Mouse (Mus musculus) left cerebral cortex, adult 11 months (tissue): ENCODE measurements at regions not wholly inside any gene's neighbourhood (a gene's known extent, or its start where the extent isn't known, plus 50 kb on each side); places are given as distances from the start of the nearest gene placed in this dataset.

Source experiments
- DNase-seq: peaks from one replicate; pipeline ENCODE4 v3.0.0; 2022; ENCODE audit warnings: low spot score

DNA sequence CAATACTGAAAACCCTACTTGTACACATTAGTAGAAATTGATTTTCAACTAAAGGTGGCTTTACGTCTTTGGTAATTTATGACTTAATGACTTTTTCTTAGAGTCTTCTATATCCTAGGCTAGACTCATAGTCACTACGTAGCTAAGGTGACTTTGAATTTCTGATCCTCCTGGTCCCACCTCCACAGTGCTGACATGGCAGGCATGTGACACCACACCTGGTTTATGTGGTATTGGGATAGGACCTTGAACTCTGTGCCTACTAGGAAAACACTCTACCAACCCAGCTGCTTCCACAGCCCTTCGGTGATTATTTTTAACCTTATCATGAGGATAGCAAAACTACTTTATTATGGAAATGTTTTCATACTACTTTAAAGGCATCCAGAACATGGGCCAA is 51.5 kb upstream of the D7Ertd443e start:
- no peak for DNase-seq

DNA sequence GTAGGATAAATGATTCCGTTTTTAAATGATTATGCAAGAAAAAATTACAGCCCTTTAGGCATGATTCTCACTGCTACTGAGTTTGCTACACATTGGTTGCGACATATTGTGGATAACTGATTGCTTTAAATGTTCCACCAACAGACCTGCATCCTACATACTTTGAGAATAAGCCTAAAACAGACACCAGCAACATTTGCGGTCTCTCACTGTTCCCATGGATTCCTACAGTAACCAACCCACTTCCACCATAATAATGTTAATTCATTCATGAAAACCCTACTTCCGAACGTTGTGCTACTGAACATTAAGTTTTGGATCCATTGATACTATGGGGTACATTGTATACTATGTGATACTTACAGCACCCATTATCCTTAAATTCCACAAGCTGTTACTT is 53.8 kb upstream of the D7Ertd443e start:
- DNase-seq: no peak

DNA sequence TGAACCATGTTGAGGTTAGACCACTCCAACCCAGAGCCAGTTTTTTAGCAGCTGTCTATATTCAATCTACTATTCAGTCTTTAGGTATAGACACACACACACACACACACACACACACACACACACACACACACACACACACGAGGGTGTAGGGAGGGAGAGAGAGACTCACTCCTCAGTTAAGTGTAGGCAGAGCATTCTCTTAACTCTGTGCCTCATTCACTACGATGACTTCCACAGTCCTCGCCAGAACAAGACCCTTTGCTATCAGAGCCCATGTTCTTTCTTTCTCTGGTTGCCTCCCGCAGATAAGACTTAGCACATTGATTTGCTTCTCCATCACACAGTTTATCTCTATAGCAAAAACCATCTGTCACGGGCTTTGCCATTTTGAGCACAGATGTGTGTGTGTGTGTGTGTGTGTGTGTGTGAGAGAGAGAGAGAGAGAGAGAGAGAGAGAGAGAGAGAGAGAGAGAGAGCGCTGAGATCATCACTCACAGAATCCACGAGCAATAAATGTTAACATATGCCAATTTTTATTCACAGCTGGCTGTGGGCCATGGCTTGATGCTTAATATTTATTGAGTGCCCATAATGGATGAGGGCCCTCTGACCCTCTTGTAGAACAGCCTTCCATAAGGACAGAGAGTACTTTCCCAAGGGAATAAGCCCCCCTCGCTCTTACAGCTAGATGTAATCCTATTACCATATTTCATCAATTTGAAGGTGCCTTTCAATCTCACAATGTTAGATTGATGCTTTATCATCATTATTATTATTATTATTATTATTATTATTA is 59.7 kb upstream of the D7Ertd443e start:
- no peak for DNase-seq

- DNase-seq: no peak
Measured at GRCm38 (mm10) chr7:134447648-134448202, 62.3 kb upstream of the D7Ertd443e start.

DNA sequence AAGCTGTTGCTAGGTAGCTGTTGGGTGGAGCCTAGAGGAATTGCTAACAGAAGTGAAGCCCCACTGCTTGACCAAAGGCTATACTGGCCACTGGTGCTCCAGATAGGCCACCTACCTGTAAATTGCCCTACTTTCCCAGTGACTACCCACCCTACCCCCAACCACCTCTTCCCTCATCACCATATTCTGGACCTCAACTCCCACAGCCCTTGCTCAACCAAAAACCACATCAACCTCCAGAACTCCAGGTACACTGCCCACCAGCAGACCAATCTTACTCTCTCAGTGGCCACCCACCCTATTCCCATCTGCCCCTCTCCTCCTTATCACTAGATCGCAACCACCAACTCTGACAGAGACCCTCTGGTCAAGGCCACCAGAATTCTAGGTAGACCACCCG is 63.4 kb upstream of the D7Ertd443e start:
- DNase-seq: no peak

GRCm38 (mm10) chr7:134462677-134463076 is 77.2 kb upstream of the D7Ertd443e start:
- no peak for DNase-seq

DNA sequence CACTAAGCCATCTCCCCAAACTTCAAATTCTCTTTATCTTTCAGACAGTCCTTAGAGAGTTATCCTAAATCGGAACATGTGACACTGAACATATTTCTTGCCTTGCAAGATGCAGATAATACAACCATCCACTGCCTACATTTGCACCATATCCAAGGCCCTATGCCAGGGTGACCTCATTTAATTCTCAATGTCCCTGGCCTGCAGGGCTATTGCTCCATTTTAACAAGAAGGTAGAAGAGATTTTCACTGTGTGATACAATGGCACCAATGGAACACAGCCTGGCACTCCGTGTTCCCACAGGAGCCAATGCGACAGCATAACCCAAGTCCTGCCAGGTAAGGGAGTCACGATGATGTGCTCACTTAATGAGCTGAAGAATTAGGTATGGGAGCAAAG is 77.9 kb upstream of the D7Ertd443e start:
- no peak for DNase-seq

- no peak for DNase-seq
Measured at GRCm38 (mm10) chr7:134467216-134467615, 81.8 kb upstream of the D7Ertd443e start.

GRCm38 (mm10) chr7:134471286-134471685 is 85.8 kb upstream of the D7Ertd443e start:
- DNase-seq: no peak

GRCm38 (mm10) chr7:134491326-134491725 is 105.9 kb upstream of the D7Ertd443e start:
- DNase-seq: peak; percentile 45

DNA sequence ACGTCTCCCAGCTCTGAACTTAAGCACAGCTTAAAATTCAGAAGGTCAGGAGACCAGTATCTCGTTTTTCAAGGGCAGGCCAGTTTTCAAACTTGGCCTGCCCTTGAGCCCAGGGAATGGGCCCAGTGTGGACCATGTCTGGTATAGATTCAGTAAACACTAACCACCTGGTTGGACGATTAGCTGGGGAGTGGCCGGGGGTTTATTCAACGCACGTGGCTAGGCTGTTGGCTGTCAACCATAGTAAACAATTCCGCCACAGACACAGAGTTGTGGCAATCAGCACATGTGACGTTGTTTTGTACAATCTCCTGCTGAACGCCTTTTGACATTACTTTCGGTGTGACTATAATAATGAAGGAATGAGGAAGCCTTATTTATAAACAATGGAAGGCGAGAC is 111.8 kb upstream of the D7Ertd443e start:
- DNase-seq: no peak

DNA sequence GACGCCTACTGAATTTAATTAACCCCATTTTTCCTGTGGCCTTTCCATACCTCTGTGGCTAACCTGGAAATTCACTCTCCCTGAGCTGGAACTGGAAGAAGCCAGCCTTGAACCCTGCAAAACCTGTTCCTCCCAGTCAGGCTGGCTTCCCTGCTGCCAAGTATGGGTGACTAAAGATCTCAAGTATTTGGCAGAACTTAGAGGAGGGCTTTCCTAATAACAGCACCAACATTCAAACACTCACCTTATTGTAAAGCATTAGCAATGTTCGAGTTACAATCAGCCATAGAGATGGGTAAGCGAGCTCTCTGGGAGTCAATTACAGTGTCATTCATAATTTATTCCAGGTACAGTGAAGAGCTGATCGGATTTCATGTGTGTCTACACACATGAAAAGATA is 112.4 kb upstream of the D7Ertd443e start:
- no peak for DNase-seq

- DNase-seq: no peak
Measured at GRCm38 (mm10) chr7:134498716-134499115, 113.3 kb upstream of the D7Ertd443e start.

DNA sequence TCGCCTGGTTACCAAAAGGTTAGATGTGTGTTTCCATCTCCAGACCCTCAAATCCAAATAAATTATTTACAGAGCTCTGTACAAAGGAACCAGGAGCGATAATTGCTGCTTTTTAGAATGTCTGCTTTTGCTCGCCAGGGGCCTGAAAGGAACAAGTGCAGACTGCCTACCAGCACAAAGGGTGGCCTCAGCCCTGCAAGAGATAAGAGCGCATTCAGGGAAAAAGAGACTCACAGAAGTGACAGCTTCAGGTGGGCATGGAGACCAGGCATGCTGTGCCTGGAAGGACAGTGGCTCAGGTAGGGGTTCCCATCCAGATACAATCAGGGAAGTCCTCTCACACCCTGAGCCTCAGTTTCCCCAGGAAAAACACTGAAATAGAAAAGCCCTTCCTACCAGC is 114.0 kb upstream of the D7Ertd443e start:
- DNase-seq: no peak

GRCm38 (mm10) chr7:134500210-134500609 is 114.7 kb upstream of the D7Ertd443e start:
- DNase-seq: no peak

GRCm38 (mm10) chr7:134501079-134501478 is 115.6 kb upstream of the D7Ertd443e start:
- DNase-seq: peak; percentile 28

GRCm38 (mm10) chr7:134510333-134510928 is 125.0 kb upstream of the D7Ertd443e start:
- no peak for DNase-seq

DNA sequence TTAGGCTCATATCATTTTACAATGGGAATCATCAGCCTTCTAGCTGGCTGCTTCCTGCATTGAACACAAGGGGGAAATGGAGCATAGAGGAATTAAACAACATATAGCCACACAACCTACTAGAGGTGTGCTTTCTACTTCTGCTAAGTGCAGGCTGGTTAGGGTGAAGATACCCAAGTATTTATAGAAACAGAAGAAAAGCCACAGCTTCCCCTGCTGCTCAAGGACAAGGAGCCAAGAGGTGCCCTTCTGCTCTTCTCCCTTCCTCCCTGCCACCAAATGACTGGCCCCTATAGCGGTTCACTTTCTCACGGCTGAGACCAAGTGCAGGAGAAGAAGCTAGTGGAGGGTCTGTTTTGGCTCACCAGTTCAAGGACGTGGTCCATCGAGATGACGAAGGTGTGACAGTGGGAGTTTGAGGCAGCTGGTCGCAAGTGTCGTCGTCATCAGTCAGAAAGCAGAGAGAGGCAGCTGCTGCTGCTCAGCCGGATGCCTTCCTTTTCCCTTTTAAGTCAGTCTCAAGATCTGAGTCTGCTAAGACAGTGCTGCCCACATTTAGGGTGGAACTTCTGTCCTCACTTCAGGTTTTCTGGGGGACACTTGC is 134.0 kb upstream of the D7Ertd443e start:
- no peak for DNase-seq

- DNase-seq: no peak
Measured at GRCm38 (mm10) chr7:134523897-134524296, 138.4 kb upstream of the D7Ertd443e start.

GRCm38 (mm10) chr7:134525041-134525440 is 139.6 kb upstream of the D7Ertd443e start:
- DNase-seq: no peak

- no peak for DNase-seq
Measured at GRCm38 (mm10) chr7:134525461-134525860, 140.0 kb upstream of the D7Ertd443e start.

DNA sequence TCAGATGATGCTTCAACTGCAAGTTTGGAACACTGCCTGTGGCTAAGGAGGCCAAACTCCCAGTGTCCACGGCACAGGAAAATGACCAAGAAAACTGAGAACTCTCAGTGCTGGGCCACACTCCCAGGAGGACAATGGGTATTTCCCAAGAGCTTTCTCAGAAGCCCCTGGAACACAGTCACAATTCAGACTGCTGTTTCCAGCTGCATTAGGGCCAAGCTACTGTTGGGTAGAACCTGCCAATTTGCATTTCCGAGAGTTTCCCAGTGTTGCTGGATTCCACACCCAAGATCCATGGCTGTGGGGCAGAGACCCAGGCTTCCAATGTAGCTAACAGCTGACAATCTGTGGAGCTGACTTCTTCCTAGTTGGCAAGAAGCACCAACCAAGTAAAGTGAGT is 141.9 kb upstream of the D7Ertd443e start:
- no peak for DNase-seq

GRCm38 (mm10) chr7:134528026-134528425 is 142.4 kb upstream of the Dock1 start:
- DNase-seq: no peak
